Mouse (Mus musculus) lung, postnatal 36 days (tissue): Measurements from ENCODE around the gene Dnajc9.

Source experiments
- DNase-seq: peaks from one replicate; pipeline ENCODE4 v3.0.0; 2022; ENCODE audit warnings: mixed read lengths

Dnajc9 gene

DNA sequence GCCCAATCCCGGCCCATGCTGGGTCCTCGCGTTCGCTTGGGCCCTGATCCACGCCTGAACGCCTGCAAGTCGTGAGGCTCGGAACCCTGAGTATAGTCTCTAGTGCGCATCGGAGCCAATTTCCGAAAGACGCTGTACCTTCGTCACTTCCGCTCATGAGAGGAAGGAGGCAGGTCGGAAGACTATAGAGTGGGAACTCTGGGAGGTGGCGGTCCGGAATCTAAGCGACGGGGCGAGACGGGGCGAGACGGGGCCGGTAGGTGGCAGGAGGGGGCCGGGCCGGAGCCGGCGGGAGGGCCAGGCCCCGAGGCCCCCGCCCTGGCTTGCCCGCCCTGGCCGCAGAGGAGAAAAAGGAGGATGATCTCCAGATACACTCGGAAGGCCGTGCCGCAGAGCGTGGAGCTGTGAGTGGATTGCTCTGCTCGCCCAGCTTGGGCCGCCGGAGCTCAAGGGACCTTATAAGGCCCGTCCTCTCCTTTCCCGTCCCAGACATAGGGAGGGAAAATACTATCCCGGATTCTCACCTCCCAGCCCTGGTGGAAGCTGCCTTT is 40.6 kb downstream of the Dnajc9 start, which contains the start of the genes Ecd and Fam149b:
Gene Ecd, minus strand, starts transcription at position 131 of the 551 bp plus-strand sequence.
Gene Fam149b, plus strand, starts transcription at position 172 of the 551 bp plus-strand sequence.
- DNase-seq: peak; percentile 96

- no peak for DNase-seq
Observed at GRCm38 (mm10) chr14:20347441-20347990, 41.2 kb downstream of the Dnajc9 start.

DNA sequence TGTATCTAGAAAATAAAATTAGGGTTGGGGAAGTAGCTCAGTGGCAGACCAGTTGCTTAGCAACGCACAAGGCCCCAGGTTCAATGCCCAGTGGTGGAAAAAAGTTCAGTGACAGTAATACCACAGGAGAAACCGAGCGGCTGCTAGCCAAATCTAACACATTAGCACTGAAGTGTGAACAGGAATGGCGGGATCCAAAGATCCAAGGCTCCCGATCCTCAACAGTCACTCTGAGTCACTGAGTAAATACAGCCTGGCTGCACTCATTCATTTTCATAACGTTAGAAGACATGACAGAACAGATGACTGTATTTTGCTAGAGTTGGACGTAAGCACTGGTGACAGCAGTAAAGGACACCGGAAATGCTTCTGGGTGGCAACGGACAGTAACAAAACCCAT is 42.8 kb downstream of the Dnajc9 start:
- DNase-seq: no peak

DNA sequence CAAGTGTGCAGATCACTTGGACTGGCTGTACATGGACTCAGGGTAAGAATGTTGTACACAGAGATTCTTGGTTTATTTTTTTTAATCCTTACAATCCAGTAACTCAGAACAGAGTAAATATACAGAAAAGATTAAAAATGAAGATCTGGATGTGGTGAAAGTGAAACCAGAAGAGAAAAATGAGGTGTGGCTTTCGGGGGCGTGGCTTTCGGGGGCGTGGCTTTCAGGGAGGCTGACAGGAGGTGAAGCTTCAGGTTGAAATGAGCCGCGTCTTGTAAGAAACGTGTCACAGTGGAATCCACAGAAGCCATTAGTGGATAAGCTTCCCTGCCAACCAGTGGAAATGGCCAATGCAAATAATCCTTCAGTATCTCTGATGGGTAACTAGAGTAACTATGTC is 47.8 kb downstream of the Dnajc9 start:
- DNase-seq: peak; percentile 7

GRCm38 (mm10) chr14:20340149-20340548 is 48.6 kb downstream of the Dnajc9 start:
- DNase-seq: peak; percentile 60

- DNase-seq: no peak
Observed at GRCm38 (mm10) chr14:20339415-20339814, 49.3 kb downstream of the Dnajc9 start.
